Mouse (Mus musculus) forebrain, embryonic 10.5 days (tissue): ENCODE measurements at regions not wholly inside any gene's neighbourhood (a gene's known extent, or its start where the extent isn't known, plus 50 kb on each side); places are given as distances from the start of the nearest gene placed in this dataset.
A peak's percentile ranks its signal among the peaks of the same experiment; 100 is the strongest.
"Not testable (repeated sequence)": the region's sequence is repeated elsewhere in the genome, so short reads cannot be mapped to it uniquely, and the experiment has no call there.

Source experiments
- DNase-seq: peaks from one replicate; pipeline ENCODE4 v3.0.0-alpha.2; 2017; ENCODE audit warnings: low spot score; ENCODE audit errors: extremely low spot score
- H3K27ac ChIP-seq: fragments of 300-500 bp; sonication (generic); 2 replicates; pipeline ENCODE4 v1.5.1; 2016; ENCODE audit warnings: mild to moderate bottlenecking
- H3K27me3 ChIP-seq: fragments of 300-500 bp; sonication (generic); 2 replicates; pipeline ENCODE4 v1.6.1; 2016; ENCODE audit warnings: mild to moderate bottlenecking; ENCODE audit not compliant: poor library complexity, severe bottlenecking
- H3K36me3 ChIP-seq: fragments of 300-500 bp; sonication (generic); replicated peaks from 2 replicates; pipeline ENCODE4 v1.6.1; 2016; ENCODE audit warnings: mild to moderate bottlenecking, moderate library complexity
- H3K4me1 ChIP-seq: fragments of 300-500 bp; sonication (generic); 2 replicates; pipeline ENCODE4 v1.6.1; 2016
- H3K4me3 ChIP-seq: fragments of 300-500 bp; sonication (generic); 2 replicates; pipeline ENCODE4 v1.5.1; 2016; ENCODE audit warnings: mild to moderate bottlenecking, moderate library complexity
- H3K9me3 ChIP-seq: fragments of 300-500 bp; sonication (generic); 2 replicates; pipeline ENCODE4 v1.6.1; 2016; ENCODE audit warnings: mild to moderate bottlenecking, moderate library complexity
- WGBS: fragments of 180-500 bp; shearing (Covaris S2); methylation state at CpG from one replicate; pipeline ENCODE4 v1.1.7; 2016; 5-methylcytosine and 5-hydroxymethylcytosine counted together

DNA sequence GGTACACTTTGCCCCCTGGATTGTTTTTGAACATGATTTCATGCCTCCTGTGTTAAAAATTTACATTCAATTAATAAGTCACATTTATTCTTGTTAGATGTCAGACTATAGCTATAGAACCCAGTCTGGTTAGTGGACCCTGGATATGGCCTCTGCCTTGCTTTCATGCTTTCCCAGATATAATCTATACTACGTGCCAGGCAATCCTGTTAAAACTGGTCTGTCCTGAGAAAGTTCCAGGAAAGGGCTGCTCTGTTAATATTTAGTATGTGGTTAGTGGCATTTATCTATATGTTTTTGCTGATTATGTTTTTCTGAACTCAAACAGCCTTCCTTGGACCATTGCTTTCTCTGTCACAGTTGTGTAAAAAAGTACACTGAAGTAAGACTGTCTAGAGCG lies 95.8 kb upstream of the Fhl2 start:
- DNase-seq = no peak
- Histone ChIP-seq H3K27me3 (no peaks in the 10 kb centered on the region), H3K27ac (no peak overlapping the region), H3K36me3 (no peaks in the 10 kb centered on the region), H3K9me3 (peaks cover 4% of the 10 kb centered on the region; the same call in 1 of the 2 replicates), H3K4me1 (no peaks in the 10 kb centered on the region), H3K4me3 (no peak overlapping the region)
- WGBS = 93% methylated on average over 2 of the region's 2 CpGs

DNA sequence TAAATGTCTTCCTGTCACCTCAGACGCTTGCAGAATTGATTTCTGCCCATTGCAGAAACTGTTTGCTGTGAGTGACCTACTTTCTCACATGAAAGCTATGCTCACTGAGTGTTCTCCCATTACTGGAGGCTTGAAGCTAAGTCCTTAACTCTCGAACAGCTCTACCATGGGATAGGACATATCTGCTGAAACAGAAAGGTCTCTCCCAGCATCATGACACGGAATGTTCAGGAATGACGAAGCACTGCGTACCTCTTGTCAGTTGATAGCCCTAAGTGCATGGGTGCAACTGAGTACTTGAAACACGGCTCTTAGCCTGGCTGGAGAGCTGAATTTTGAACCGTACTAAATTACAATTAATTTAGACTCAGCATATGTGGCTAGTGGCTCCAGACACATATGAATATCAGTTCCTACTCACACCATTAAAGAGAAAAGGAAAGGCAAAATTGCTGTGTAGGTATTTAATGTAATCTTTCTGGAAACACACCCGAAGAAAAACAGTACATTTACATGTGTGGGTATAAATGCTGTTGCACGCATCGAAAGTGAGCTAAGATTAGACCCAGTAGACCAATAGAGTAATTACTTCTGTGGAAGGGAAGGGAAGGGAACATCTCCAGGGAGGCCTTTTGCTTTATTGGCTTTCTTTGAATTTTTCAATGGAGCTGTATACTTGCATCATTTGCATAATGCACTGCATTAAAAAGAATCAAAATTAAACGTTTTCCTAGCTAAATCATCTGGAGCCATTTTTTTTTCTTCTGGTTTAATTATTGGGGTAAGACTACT lies 97.6 kb upstream of the Fhl2 start:
- no peak for DNase-seq
- 90% methylated on average over 11 of the region's 11 CpGs for WGBS
- H3K36me3 ChIP-seq = no peaks in the 10 kb centered on the region
- H3K9me3 ChIP-seq = no peaks in the 10 kb centered on the region
- H3K4me3 ChIP-seq = no peak overlapping the region
- no peaks in the 10 kb centered on the region for H3K27me3 ChIP-seq
- no peaks in the 10 kb centered on the region for H3K4me1 ChIP-seq
- H3K27ac ChIP-seq = no peak overlapping the region

DNA sequence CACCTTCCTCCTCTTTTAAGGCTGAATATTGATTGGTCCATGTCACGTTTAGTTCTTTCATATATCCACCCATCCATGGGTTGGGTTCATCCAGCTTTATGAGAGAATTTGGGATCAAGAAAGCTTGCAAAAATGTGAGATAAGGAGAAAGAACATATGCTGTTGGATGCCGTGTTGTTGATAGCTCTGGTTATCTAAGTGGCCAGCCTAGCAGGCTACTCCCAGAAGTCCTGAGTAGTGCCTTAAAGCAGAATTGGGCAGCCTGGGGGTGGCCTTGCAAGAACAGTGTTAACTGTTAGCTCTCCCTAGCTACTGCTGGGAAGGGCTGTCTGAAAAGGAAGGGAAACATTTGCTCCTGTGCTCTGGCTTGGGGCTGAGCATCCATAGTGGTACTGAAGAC lies 100.8 kb upstream of the Fhl2 start:
- Histone ChIP-seq H3K27me3 (no peaks in the 10 kb centered on the region), H3K4me3 (no peak overlapping the region), H3K27ac (no peak overlapping the region), H3K9me3 (no peaks in the 10 kb centered on the region), H3K4me1 (no peaks in the 10 kb centered on the region), H3K36me3 (no peaks in the 10 kb centered on the region)
- DNase-seq = no peak
- WGBS = 83% methylated on average over 2 of the region's 2 CpGs

DNA sequence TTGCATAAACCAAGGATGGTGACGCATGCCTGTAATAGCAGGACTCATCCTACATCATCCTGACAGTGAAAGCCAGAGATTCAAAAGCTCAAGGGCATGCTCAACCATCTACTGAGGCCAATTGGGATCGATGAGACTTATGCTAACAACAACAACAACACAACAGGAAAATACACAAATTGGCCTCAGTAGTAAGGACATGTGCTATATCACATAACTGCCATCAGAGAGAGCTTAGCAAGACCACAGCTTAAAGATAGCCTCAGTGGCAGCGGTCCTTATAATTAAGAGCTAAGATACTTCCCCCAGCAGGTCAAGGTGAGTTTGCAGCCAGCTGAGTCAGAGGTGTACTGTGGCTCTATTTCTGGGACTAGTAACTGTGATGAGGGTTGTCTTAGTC lies 102.0 kb upstream of the Fhl2 start:
- H3K9me3 ChIP-seq = no peaks in the 10 kb centered on the region
- H3K27ac ChIP-seq = no peak overlapping the region
- H3K4me3 ChIP-seq = no peak overlapping the region
- no peaks in the 10 kb centered on the region for H3K4me1 ChIP-seq
- no peaks in the 10 kb centered on the region for H3K36me3 ChIP-seq
- no peaks in the 10 kb centered on the region for H3K27me3 ChIP-seq
- no peak for DNase-seq
- 87% methylated on average over 3 of the region's 3 CpGs for WGBS

DNA sequence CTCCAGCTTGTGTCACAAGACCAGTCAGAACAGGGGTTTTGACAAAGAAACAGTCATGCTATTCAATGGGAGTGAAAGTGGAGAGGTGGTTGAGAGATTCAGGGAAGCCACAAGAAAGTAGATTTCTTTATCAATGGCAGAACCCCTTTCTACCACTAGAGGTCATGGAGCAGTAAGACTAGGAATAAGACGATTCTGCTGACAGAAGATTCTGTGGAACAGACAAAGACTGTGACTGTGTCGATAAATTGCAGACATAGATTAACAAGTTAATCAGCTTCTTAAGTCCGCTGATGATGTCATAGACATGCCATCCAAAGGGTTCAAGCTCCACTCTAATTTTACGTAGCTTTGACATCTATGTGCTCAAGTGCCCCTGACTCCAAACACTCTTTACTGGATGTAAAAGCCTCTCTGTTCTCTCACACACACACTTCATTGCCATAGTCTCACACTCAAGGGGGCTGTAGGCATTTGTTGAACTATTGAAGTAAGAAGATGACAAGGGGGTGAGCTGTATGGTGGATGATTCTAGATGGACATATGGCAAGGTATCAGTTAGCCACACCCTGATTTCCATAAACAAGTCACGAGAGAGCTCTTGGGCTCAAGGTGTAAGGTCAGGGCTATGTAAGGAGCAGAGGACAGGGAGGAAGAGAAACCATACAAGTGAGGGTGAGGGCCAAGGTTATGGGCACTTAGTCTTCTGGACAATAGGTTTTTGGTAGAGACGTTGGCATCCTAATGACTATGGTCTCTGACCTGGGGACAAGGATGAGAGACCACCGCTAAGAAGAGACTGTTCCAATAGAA lies 102.9 kb upstream of the Fhl2 start:
- no peak overlapping the region for H3K27ac ChIP-seq
- H3K9me3 ChIP-seq = no peaks in the 10 kb centered on the region
- 62% methylated on average over 7 of the region's 7 CpGs for WGBS
- DNase-seq = no peak
- no peaks in the 10 kb centered on the region for H3K36me3 ChIP-seq
- no peaks in the 10 kb centered on the region for H3K27me3 ChIP-seq
- H3K4me3 ChIP-seq = no peak overlapping the region
- no peaks in the 10 kb centered on the region for H3K4me1 ChIP-seq

DNA sequence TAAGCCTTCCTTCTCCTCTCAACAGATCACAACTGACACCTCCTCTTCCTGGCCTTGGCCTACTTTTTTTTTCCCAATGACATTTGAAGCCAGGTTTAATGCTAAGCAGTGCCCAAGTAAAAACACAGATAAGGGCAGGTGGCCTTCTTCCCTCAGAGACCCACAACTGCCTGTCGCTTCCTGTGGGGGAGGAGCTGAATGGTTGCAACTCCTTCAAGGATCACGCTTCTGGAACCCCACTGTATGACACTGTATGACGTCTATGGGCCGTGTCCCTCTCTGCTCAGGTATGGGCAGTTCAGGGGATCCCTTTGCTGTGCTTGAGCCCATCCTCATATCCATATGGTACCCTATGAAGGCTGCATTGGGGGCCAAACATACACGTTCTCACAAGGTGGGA lies 103.9 kb upstream of the Fhl2 start:
- no peak for DNase-seq
- Histone ChIP-seq H3K4me3 (no peak overlapping the region), H3K27me3 (no peaks in the 10 kb centered on the region), H3K9me3 (no peaks in the 10 kb centered on the region), H3K36me3 (no peaks in the 10 kb centered on the region), H3K4me1 (peaks cover under 1% of the 10 kb centered on the region; the same call in 1 of the 2 replicates), H3K27ac (no peak overlapping the region)
- WGBS = 88% methylated on average over 5 of the region's 5 CpGs

DNA sequence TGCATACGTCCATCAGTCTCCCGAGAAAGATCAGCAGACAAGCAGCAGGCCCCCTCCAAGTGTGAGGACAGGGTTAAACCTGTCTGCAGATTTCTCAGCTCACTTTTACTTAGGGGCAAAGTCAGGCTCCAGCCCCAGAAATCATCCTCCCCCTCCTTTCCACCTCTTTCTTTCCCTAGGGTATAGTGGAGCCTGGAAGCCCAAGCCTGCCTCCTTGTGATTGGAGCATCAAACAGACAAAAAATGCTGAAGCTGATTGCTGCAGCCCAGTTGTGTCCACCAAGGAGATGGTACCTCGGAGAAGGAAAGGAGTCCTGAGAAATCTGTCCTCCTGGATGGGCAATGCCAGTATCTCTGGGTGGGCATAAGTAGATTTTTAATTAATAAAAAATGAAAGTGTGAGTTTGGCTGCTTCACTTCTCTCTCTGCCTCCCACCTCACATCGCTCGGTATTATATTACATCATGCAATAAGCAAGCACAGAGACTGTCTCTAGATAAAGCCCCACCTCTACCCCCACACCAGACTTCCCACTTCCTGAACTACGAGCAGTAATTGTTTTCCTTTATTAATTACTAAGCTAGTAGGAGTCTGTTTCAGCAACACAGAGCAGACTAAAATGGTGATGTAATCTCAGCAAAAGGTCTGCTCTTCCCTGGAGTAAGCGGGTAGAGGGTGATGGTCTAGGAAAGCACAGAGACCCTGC lies 105.2 kb upstream of the Fhl2 start:
- no peak for DNase-seq
- peaks cover 13% of the 10 kb centered on the region for H3K4me1 ChIP-seq
- WGBS = 81% methylated on average over 7 of the region's 7 CpGs
- H3K27me3 ChIP-seq = no peaks in the 10 kb centered on the region
- no peaks in the 10 kb centered on the region for H3K9me3 ChIP-seq
- H3K4me3 ChIP-seq = no peak overlapping the region
- H3K36me3 ChIP-seq = no peaks in the 10 kb centered on the region
- no peak overlapping the region for H3K27ac ChIP-seq

DNA sequence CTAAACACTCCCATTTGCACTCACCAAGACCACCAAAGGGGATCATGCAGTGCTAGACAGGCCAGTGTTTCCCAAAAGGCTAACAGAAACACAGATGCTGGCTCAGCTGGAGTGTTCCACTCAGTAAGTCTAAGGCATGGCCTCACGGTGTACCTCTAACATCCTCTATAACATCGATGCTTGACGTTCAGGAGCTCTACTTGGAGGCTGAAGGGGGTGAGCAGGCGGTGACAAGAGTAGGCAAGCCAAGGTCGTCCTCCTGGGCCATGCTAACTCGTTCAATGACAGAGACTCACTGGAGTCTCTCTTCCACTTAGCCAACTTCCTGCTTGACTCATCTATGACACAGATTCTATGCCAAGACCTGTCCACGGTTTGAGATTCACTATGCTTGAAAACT lies 105.9 kb upstream of the Fhl2 start:
- no peaks in the 10 kb centered on the region for H3K27me3 ChIP-seq
- no peaks in the 10 kb centered on the region for H3K9me3 ChIP-seq
- no peaks in the 10 kb centered on the region for H3K36me3 ChIP-seq
- H3K27ac ChIP-seq = no peak overlapping the region
- peaks cover 15% of the 10 kb centered on the region for H3K4me1 ChIP-seq
- H3K4me3 ChIP-seq = no peak overlapping the region
- WGBS = 89% methylated on average over 7 of the region's 7 CpGs
- DNase-seq = no peak

DNA sequence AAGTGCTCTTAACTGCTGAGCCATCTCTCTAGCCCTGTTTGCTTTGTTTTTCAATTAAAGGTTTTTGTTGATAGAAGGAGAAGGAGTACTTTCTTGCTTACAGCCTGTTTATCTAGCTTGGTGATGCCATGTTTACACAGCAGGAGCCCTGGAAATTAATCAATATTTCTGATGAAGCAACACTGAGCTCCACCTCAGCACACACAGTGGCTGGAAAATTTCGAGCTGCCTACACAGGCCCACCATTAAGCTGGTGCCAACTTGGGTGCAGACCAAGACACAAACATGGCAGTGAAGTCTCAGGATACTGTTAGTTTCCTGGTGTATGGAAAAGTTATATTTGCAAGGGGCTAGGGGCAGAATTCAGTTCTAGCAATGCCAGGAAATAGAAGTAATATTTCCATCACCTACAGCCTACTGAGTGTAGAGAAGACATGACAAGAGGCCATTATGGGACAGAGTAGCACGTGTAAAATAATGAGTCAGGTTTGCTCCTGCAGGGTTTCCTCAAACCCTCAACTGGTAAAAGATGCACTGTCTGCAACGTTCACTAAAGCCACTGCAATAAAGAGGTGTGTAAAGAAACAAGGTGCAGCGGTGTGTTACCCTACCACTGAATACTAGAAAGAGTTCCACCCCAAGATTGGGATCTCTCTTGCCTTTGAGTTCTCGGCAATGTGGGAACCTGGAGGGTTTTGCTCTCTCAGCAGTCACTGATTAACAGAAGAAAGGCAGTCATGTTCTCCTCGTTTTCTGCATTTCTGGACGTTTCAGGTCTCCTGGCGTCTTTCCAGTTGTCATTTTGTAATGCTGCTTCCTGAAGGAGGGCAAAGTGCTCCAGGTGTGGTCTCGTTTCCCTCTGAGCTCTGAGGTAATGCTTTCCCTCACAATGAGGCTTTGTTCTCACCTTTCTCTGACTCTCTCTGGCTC lies 108.8 kb upstream of the Fhl2 start:
- 67% methylated on average over 9 of the region's 9 CpGs for WGBS
- Histone ChIP-seq H3K4me3 (no peak overlapping the region), H3K9me3 (no peaks in the 10 kb centered on the region), H3K27ac (no peak overlapping the region), H3K4me1 (peaks cover 15% of the 10 kb centered on the region), H3K36me3 (no peaks in the 10 kb centered on the region), H3K27me3 (no peaks in the 10 kb centered on the region)
- no peak for DNase-seq

DNA sequence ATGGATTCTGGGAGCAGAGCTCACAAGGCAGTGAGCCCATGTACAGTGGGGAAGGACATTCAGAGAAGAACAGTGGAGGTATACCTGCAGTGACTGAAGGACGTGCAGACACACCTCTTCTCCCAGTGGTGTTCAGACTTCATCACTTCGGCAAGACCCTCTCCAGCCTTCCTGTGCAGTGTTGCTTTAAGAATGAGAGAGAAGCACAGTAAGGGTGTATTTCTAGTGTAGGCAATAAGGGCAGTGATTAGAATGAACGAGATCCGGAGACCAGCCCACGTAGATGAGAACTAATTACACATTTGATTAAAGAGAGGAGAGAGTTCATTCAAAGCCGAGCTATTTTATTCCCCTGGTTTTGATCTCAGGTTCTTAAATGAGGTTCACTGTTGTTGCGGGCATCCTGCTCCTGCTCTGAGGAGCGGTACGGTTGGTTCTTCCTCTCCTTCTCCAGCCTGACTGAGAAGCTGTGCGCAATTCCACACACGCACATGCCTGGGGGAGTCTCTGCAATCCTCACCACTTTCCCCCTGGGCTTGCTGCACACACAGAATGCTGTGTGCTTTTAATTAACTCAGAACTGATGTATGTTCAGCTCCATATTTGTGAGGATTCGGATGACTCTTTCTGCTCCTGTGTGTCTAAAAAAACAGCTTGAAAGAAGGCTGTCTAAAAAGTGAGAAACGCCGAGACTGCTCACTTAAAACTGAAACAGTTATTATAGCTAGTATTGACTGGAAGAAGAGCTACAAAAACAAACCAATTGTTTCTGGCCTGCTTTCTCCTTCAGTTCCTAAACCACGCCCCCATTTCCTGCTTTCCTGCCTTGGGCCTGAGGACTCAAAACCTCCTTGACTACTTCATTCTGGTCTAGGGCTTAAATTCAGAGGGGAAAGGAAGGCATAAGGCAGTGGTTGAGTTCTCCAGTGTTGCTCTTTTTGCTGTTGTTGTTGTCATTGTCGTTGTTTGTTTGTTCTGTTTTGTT lies 114.2 kb upstream of the Fhl2 start:
- WGBS = 70% methylated on average over 16 of the region's 16 CpGs
- H3K27me3 ChIP-seq = no peaks in the 10 kb centered on the region
- H3K36me3 ChIP-seq = no peaks in the 10 kb centered on the region
- H3K9me3 ChIP-seq = no peaks in the 10 kb centered on the region
- H3K4me3 ChIP-seq = no peak overlapping the region
- H3K4me1 ChIP-seq = peaks cover 20% of the 10 kb centered on the region
- peak overlapping the region; percentile 53; the same call in 1 of the 2 replicates for H3K27ac ChIP-seq
- DNase-seq = no peak

DNA sequence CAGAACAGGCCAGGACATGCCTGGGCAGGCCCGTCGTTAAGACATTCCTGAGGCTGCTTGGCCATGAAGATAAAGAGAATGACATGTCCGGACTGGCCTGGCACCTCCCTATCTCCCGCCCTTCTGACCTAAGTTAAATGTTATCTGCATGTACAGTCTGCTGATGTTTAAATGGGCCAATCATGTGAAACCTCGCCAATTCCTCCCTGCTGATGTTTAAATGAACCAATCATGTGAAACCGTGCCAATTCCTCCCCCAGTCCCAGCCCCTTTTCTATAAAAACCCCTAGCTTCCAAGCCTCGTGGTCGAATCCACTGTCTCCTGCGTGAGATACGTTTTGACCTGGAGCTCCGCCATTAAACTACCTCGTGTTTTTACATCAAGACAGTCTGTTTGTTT lies 119.5 kb upstream of the Fhl2 start:
- not testable (repeated sequence) for H3K9me3 ChIP-seq, DNase-seq
- WGBS = 92% methylated on average over 12 of the region's 12 CpGs

More for the DNA sequence above, 119.5 kb upstream of the Fhl2 start:
- not testable (repeated sequence) for H3K27me3 ChIP-seq, H3K27ac ChIP-seq, H3K4me3 ChIP-seq, H3K4me1 ChIP-seq, H3K36me3 ChIP-seq
